Mouse (Mus musculus) urinary bladder, postnatal 36 days (tissue): ENCODE results near the gene Sox6.

Experiments
- DNase-seq, 2 experiments: peaks; one replicate each; pipeline ENCODE4 v3.0.0; 2022; ENCODE audit warnings: low spot score in 2 of 2, mixed read lengths in 1 of 2

Sox6 gene

GRCm38 (mm10) chr7:115895028-115895671 is 143.4 kb downstream of the Sox6 start:
- no peak for DNase-seq

DNA sequence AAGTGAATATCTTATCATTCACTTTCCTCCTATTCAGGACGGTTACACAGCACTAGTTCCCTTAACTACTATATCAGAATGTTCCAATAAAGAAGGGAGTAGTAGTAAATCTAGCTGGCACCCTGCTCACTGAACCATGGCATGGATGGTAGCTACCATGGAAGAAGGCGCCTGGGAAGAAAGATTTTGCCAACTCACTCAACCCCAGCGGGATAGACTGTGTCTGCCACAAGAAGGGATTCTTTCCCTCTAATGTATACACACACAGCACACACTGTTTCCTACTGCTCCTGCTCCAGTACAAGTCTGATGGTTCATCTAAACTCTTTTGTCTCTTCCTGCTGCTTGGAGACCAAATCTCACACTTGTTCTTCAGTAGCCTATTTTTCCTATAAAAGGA is 147.1 kb downstream of the Sox6 start:
- no peak for DNase-seq

GRCm38 (mm10) chr7:115889926-115890325 is 148.7 kb downstream of the Sox6 start:
- DNase-seq = peak in 1 of 2 experiments; percentile 17

DNA sequence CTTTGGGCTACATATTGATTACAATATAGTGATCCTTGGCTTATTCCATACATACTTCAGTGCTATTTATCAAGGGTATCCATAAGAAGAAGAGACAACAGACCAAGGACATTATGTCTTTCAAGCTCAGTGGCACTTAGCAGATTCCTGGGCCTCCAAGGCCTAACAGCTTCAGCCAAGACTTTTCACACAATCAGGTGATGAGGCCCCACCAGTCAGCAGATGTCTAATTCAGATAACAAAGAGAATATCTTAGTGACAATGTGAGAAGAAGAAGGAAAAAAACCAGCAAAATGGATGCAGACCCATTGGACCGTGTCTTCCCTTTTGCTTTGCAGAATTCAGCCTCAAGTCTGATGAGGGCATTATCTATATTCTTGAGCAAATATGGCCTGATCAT is 150.0 kb downstream of the Sox6 start:
- DNase-seq = no peak

DNA sequence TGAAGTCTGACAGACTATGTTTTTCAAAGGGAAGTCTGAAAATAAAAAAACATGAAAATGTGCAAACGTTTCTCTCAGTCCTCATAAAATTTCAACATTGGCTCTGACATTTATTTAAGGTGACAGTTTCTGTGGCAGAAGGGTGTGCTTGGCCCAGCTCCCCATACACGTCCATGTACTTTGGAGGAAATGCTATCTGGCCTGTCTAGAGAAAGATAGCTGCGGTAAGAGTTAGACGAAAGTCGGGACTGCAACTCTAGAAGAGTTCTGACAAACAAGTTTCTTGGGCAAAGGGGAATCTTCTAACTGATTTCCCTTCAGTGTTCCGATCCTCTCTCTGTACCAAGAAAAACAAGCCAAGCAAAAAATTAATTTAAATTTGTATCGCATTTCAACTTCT is 150.5 kb downstream of the Sox6 start:
- no peak for DNase-seq

DNA sequence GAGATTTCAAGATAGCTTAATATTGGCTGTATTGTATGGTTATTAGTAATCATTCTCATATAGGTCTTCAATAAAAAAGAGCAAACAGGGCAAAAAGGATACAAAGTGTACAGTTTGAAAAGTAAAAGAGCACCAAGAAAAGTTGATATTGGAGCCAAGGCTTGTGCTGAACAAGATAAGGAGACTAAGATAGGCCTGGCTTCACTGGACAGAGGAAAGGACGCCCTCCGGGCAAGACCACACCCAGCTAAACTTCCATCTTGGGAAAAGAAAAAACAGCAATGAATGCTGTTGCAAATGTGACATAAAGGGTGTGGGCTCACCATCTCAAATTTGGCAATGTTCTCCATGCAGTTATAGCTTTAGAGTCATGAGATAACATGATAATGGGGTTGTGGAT is 165.7 kb downstream of the Sox6 start:
- DNase-seq = no peak

DNA sequence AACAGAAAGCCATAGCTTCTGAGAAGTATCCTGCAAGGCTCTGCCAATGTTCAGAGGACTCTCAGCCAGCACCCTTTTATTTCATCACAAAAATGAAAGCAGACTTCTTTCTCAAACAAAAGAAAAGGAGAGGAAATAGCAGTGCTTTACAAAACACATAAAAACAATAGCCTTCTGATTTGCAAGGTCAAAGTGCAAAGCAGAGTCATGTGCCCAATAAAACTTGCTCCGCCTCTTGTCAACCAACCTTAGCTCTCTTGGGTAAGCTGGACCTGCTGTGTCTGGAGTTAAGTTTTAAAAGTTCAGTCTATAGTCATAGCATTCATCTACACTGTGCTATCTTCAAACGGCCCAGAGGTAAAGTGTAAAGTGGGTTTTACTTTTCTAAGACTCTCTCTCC is 170.1 kb downstream of the Sox6 start:
- no peak for DNase-seq

- DNase-seq = no peak
Observed at GRCm38 (mm10) chr7:115867518-115868270, 170.9 kb downstream of the Sox6 start.

- no peak for DNase-seq
Observed at GRCm38 (mm10) chr7:115866698-115867500, 171.7 kb downstream of the Sox6 start.

DNA sequence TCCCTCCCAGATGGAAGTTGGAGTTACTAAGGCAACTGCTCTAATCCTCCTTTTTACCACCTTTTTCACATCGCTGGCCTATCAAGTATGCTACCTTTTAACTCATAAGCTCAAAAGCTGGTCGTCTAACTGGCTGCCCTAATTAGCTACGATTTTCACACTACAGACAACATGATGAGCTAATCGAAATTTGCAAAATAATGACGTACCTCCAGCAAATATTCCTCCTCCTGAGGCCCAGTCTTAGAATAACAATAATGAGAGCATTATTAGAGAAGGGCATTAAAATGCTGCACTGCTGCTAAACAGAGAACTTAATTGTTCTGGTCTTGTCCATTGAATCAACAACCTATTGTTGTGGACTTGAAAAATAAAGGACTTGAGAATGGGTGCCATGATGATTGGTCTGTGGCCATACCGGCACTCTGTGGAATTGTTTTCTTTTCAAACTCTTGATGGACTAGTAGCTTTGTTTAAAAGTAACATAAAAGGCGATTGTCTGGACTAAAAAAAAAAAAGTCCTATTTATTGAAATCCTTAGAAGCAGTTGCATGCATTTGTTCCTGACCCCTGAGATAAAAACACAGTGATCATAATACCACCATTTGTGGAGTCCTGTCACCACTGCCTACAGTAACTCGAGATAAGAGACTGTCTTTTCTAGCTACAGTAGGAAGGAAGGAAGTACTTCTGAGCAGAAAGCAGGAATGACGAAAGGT is 172.5 kb downstream of the Sox6 start:
- DNase-seq = no peak

DNA sequence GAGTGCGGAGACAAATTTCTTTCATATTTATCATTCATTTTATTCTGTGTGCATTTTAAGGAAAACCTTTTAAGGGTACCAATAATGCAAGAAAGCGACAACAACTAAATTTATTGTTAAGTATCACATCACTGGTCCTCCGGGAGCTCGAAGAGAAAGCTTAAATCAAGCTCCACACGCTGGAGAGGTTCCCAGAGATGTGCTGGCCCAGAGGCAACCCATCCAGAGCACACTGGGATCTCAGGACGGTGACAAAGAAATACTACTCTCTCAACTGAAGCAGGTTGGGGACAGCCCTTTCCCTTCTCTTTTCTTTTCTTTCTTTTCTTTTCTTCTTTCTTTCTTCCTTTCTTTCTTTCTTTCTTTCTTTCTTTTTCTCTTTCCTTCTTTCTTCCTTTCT is 173.4 kb downstream of the Sox6 start:
- no peak for DNase-seq

GRCm38 (mm10) chr7:115864411-115864810 is 174.2 kb downstream of the Sox6 start:
- no peak for DNase-seq

GRCm38 (mm10) chr7:115859691-115860401 is 178.8 kb downstream of the Sox6 start:
- DNase-seq = no peak

DNA sequence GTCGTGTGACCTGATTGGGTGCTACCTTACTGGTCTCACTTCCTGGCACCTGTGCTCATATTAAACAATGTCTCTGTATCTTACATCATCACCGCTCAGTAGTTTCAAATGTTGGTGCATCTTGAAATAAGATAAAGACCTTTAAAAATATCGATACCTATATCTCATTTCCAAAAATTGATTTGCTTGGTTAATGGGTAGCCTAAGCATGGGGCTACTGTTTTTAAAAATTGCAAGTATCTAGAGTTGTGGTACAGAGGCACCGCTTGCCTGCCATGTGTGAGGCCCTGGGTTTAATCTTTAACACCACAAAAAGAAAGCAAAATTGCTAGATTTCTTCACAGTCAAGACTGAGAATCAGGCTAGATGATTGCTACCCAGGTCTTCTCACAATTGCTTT is 187.5 kb downstream of the Sox6 start:
- no peak for DNase-seq

- no peak for DNase-seq
Observed at GRCm38 (mm10) chr7:115845791-115846366, 192.7 kb downstream of the Sox6 start.

GRCm38 (mm10) chr7:115844910-115845309 is 193.7 kb downstream of the Sox6 start:
- DNase-seq = no peak

GRCm38 (mm10) chr7:115844431-115844830 is 194.2 kb downstream of the Sox6 start:
- peak in 1 of 2 experiments; percentile 50 for DNase-seq

- DNase-seq = no peak
Observed at GRCm38 (mm10) chr7:115842251-115842650, 196.3 kb downstream of the Sox6 start.

GRCm38 (mm10) chr7:115840613-115841012 is 198.0 kb downstream of the Sox6 start:
- no peak for DNase-seq

DNA sequence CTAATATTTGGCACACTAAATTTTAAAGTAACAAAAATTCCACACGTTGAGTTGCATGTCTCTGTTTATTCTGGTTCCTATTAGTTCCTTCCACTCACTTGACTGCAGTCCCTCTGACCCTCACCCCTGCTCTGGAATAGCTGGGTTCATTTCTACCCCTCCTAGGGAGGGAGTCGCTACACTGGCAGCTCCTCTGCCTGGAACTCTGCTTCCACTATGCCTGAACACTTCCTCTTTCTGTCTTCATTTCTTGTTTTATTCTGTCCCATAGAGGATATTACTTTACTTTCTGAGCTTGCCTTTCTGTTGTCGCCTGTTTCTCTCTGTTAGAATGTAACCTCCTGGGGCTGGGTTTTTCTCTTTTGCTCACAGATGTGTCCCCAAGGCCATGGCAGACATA is 203.6 kb downstream of the Sox6 start:
- no peak for DNase-seq

GRCm38 (mm10) chr7:115833701-115834100 is 204.9 kb downstream of the Sox6 start:
- DNase-seq = peak in 1 of 2 experiments; percentile 8
